Mouse (Mus musculus) ovary, adult 18-20 months (tissue): ENCODE measurements at regions not wholly inside any gene's neighbourhood (a gene's known extent, or its start where the extent isn't known, plus 50 kb on each side); places are given as distances from the start of the nearest gene placed in this dataset.

Experiments used
- DNase-seq: peaks from one replicate; pipeline ENCODE4 v3.0.0; 2022; ENCODE audit warnings: low spot score, mixed read lengths

GRCm38 (mm10) chr4:125439856-125440255 is 50.6 kb upstream of the Grik3 start:
- no peak for DNase-seq

DNA sequence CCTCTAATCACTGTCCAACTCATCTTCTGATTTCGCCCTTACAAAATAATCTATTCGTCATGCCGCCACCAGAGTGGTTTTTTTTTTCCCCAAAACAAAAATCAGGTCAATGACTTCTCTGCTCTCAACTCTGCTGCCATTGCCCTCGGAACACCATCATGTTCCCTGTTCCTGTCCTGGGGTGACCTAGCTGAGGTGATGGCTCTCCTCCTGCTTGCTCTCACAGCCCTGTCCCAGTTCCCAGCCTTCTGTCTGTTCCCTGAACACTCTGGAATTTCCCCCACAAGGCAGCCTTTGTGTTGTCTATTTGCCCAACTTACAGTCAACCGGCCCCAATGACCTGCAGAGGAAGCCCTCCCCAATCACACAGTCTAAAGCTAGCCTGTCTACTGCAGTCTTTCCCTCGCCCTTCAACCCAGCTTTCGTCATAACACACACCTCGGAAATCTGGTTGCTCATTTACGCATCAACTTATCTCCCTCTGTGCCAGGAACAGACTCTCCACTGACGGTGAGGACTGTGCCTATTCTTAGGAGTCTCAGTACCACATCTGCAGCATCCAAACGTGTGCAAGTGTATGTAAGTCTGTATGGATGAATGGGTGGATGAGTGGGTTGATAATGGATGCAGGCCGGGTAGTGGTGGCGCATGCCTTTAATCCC is 53.2 kb upstream of the Grik3 start:
- no peak for DNase-seq

DNA sequence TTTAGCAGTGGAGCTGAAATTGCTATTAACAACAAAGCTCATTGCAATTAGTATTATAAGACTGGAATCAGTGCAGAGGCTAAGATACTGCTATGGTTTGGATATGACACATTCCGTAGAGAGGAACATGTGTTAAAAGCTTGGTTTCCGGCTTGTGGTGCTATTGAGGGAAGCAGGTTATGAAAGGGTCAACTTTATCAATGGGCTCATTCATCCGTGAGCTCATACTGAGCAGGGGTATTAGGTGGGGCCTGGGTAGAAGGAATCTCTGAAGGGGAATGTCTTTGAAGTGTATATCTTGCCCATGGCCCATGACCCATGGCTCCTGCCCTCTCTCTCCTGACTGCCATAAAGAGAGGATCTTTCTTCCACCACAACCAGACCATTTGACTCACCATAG is 57.0 kb upstream of the Grik3 start:
- DNase-seq, result no peak

GRCm38 (mm10) chr4:125431648-125432047 is 58.9 kb upstream of the Grik3 start:
- DNase-seq, result no peak

DNA sequence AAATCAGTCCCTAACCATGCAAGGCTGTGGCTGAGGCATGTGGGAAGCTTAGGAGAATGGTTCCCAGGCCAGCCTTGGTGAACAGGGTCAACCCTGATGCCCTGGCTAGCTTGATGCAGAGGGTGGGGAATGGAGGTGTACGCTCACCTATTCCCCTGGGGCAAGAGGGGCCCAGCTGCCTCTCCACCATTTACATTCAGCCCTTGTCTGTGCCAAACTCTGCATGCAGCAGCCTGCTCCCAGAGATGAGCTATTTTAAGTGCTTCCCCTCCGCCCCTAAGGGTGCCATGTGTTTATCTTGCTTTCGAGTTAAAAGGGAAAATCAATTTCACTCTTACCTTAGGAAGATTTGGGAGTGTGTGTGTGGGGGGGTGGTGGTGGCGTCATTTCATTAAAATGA is 59.7 kb upstream of the Grik3 start:
- no peak for DNase-seq

- DNase-seq, result no peak
These were observed 61.8 kb upstream of the Grik3 start for GRCm38 (mm10) chr4:125428736-125429135.

- DNase-seq, result no peak
These were observed 69.8 kb upstream of the Grik3 start for GRCm38 (mm10) chr4:125420561-125421241.

- DNase-seq, result no peak
These were observed 70.8 kb upstream of the Grik3 start for GRCm38 (mm10) chr4:125419491-125420255.

- no peak for DNase-seq
These were observed 75.2 kb upstream of the Grik3 start for GRCm38 (mm10) chr4:125415308-125415707.

- DNase-seq, result no peak
These were observed 76.4 kb upstream of the Grik3 start for GRCm38 (mm10) chr4:125413833-125414719.

GRCm38 (mm10) chr4:125410736-125411441 is 79.6 kb upstream of the Grik3 start:
- no peak for DNase-seq

- DNase-seq, result no peak
These were observed 91.0 kb upstream of the Grik3 start for GRCm38 (mm10) chr4:125399376-125400112.

DNA sequence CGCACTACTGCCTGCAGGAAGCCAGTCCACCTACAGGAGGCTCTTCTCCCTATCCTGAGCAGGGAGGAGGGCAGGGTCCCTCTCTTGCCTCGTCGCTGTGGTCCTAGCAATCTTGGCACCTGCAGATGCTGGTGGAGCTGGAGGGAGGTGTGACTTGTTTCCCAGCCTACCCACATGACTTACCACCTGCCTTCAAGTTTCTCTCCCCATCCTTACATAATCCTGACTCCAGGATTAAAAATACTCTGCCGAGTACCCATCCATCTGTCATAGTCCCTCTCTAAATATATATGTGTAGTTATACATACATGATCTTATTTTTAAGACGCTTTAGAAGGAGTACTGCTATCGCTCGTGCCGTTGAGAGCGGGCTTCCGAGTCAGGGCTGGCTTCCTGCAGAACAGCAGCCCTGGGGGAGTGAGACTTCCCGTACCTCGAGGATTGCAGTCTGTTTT is 93.5 kb upstream of the Grik3 start:
- DNase-seq, result no peak

DNA sequence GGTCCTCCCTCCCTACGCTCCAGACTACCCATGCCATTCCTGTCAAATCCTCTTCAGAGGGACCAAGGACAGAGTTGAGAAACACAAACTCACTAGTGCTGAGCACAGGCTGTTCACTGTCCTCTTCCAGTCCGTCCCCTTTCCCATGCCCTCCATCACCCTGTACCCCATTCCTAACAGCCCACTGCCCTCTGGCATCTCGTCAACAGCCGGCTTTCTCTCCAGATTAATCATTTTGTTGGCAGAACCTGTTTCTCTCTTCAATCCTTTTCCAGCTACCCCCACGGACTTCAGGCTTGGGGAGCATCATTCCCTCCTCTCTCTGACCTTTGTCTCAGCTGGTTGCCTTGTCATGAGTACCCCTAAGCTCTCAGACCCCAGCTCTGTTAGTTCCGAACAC is 99.2 kb upstream of the Grik3 start:
- DNase-seq, result no peak

- DNase-seq, result no peak
These were observed 104.7 kb upstream of the Grik3 start for GRCm38 (mm10) chr4:125385811-125386210.

DNA sequence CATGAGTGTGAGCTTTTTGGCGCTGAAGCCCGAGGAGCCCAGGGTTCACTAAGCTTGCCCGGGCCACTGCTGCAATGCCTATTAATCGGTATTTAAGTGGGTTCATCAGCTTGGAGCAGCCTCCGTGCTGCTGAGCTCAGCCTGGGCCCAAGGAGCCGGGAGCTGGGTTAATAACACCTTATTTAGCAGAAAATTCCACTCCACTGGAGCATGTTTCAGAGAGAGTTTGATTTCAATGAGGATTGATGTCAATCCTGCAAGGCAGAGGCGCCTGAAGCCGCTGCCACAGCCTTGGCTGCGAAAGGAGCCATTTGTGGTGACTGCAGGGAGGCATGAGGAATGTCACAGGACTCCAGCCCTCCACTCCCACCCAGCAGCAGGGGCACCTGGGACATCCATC is 126.5 kb upstream of the Grik3 start:
- no peak for DNase-seq

DNA sequence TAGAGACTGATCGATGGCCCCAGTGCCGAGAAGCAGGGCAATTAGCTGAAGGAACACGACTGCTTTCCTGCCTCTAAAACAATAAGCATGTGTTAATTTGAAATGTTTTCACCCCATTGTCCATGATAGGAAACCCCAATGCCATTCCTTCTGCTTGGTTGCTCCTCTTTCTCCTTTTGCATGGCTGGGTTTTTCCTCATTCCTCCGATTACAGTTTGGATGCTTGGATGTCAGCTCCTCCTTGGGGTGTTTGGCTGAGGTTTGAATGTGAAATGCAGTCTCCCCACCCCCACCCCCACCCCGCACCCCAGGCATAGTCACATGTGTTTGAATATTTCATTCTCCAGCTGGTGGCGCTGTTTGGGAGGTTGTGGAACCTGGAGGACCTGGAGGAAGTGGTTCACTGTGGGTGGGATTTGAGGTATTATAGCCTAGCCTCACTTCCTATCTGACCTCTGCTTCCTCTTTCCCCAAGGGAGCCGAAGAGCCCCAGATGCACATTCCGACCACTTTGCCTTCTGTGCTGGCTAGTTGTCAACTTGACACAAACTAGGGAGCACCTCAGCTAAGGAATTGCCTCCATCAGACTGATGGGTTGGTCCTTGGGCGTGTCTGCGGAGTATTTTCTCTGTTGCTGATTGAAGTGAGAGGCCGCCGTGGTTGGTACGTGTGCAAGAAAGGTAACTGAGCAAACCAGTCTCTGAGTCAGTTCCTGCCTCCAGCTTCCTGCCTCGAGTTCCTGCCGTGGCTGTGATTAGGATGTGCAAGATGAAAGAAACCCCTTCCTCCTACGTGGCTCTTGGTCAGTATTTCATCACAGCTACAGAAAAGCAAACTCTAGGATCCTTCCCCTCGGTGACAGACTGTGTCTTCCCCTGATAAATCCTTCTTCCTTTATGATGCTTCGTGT is 128.6 kb upstream of the Grik3 start:
- DNase-seq, result no peak

- no peak for DNase-seq
These were observed 132.1 kb upstream of the Grik3 start for GRCm38 (mm10) chr4:125358356-125358755.

DNA sequence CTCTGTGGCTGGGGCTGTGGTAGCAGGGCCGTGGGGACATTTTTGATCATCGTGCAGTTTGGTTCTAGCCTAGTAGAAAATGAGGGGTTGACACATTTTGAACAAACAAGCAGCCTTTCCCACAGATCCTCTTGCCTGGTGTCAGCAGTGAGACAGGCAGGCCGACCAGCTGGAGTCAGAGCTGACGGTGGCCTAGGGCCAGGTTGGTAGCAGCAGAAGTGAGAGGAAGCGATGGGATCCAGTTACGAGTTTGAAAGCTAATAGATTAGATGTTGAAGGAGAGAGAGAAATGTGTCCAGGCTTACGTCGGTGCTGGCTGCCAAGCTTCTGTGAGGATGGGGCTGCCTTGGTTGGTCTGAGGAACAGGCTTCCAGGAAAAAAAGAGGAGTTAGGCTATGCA is 134.1 kb upstream of the Grik3 start:
- DNase-seq, result no peak

DNA sequence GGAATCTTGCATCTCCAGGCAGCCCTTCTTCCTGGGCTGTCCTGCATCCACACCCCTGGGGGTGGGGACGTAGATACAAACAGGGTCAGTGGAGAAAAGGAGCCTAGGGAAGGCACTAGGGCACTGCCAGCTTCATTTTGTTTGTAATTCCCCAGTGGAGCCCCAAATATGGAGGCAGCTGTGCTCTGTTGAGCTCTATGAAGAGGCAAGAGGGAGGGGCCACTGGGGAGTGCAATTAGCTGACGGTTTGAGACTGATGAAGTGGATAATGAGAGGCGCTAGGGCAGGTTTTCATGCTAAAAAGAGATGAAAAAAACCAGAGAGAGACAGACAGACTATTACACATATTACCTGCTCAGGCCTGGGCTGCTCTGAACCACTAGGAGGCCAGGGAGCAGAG is 135.8 kb upstream of the Grik3 start:
- no peak for DNase-seq
